Mouse (Mus musculus) adrenal gland, postnatal 14 days (tissue): ENCODE results near the gene Por. TPM values are rescaled to one million over a fixed set of nuclear protein-coding genes. Genes with fewer than 3 reads are reported as not detected.

ENCODE experiments used
- DNase-seq: peaks from one replicate; pipeline ENCODE4 v3.0.0; 2021; ENCODE audit warnings: mixed read lengths
- total RNA-seq: library from RNA; stranded (reverse); gene quantifications from 2 replicates; pipeline ENCODE4 v1.2.3, GENCODE M21; 2021

The Por gene
- total RNA-seq, 1 experiment from 2014 or later = 216 TPM

GRCm38 (mm10) chr5:135726641-135727346 is 57.0 kb downstream of the Por start:
- peak; percentile 81 for DNase-seq

- no peak for DNase-seq
These were observed 58.0 kb downstream of the Por start for GRCm38 (mm10) chr5:135727871-135728270.

GRCm38 (mm10) chr5:135728361-135728760 is 58.5 kb downstream of the Por start:
- no peak for DNase-seq

GRCm38 (mm10) chr5:135729351-135729750 is 59.5 kb downstream of the Por start:
- DNase-seq = no peak

- no peak for DNase-seq
These were observed 60.4 kb downstream of the Por start for GRCm38 (mm10) chr5:135730278-135730677.

- no peak for DNase-seq
These were observed 61.1 kb downstream of the Por start for GRCm38 (mm10) chr5:135730916-135731315.

- DNase-seq = no peak
These were observed 61.5 kb downstream of the Por start for GRCm38 (mm10) chr5:135731322-135731721.

GRCm38 (mm10) chr5:135733071-135733470 is 63.2 kb downstream of the Por start:
- DNase-seq = no peak

GRCm38 (mm10) chr5:135734057-135734680 is 64.3 kb downstream of the Por start:
- no peak for DNase-seq

GRCm38 (mm10) chr5:135735741-135736140 is 65.9 kb downstream of the Por start:
- DNase-seq = no peak

- no peak for DNase-seq
These were observed 66.7 kb downstream of the Por start for GRCm38 (mm10) chr5:135736544-135736943.

- peak; percentile 64 for DNase-seq
These were observed 67.3 kb downstream of the Por start for GRCm38 (mm10) chr5:135737154-135737553.

GRCm38 (mm10) chr5:135738266-135738665 is 68.4 kb downstream of the Por start:
- DNase-seq = no peak

GRCm38 (mm10) chr5:135742156-135742555 is 72.3 kb downstream of the Por start:
- DNase-seq = peak; percentile 54

- peak; percentile 59 for DNase-seq
These were observed 73.3 kb downstream of the Por start for GRCm38 (mm10) chr5:135742941-135743740.

- peak; percentile 98 for DNase-seq
These were observed 74.1 kb downstream of the Por start, which contains the start of gene Tmem120a for GRCm38 (mm10) chr5:135743741-135744609. Gene Tmem120a, minus strand, starts transcription at chr5:135744448.

- DNase-seq = no peak
These were observed 74.9 kb downstream of the Por start for GRCm38 (mm10) chr5:135744742-135745141.

- no peak for DNase-seq
These were observed 81.2 kb downstream of the Por start for GRCm38 (mm10) chr5:135751041-135751440.

- no peak for DNase-seq
These were observed 81.8 kb downstream of the Por start for GRCm38 (mm10) chr5:135751595-135751994.

GRCm38 (mm10) chr5:135761881-135762280 is 92.0 kb downstream of the Por start:
- peak; percentile 64 for DNase-seq

- DNase-seq = peak; percentile 82
These were observed 93.7 kb downstream of the Por start for GRCm38 (mm10) chr5:135763526-135763925.

- DNase-seq = no peak
These were observed 95.1 kb downstream of the Por start for GRCm38 (mm10) chr5:135764971-135765370.
